Mouse (Mus musculus) adrenal gland, postnatal 14 days (tissue): ENCODE measurements around the gene Ttc28. TPM values are rescaled to one million over a fixed set of nuclear protein-coding genes. Genes with fewer than 3 reads are reported as not detected.

Experiments
- DNase-seq: peaks from one replicate; pipeline ENCODE4 v3.0.0; 2021; ENCODE audit warnings: mixed read lengths
- total RNA-seq: library from RNA; stranded (reverse); gene quantifications from 2 replicates; pipeline ENCODE4 v1.2.3, GENCODE M21; 2021

Ttc28 gene
- total RNA-seq, 1 experiment from 2014 or later = 25.5 TPM

DNA sequence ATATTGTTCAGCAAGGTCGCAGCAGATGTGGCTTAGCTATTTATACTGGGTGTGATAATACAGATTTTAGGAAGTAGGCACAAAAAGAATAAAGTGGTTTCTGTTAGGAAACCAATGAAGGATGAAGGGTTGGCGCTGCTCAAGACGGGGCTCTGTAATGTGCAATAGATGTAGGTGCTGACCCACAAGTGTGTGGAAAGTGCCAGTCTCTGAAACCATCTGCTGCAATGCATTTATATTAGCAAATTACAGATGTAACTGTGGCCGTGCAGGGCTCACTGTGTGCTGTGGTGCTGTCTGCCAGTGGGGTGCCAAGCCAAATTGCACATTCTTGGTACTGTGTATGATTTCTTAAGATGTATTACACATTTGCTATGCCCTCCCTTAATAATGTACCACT lies 81.3 kb downstream of the Ttc28 start:
- DNase-seq = no peak

DNA sequence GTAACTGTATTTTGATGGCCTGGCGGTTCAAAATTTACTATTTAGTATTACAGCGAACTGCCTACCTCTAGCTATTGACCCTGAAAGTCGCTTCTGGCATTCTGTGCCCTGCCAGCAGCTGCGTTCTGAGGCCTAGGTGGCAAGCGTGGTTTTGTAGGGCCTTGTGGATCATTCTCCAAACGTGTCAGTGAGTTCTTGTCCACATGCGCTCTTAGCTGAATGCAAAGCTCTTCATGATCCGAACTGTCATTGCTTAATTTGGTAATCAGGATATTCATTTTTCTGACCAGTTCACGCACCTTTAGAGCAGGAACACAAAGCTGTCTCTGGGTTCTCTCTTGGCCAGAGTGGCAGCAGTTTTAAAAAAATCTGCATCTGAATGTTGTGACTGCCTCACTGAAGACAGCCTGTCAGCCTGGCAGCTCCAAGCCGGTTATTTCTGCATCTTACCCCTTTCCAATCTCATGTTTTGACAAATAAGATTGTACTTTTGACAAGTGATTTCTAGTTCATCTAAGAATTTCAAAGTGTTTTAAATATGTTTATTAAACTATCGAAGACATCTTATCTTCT lies 88.0 kb downstream of the Ttc28 start:
- DNase-seq = no peak

DNA sequence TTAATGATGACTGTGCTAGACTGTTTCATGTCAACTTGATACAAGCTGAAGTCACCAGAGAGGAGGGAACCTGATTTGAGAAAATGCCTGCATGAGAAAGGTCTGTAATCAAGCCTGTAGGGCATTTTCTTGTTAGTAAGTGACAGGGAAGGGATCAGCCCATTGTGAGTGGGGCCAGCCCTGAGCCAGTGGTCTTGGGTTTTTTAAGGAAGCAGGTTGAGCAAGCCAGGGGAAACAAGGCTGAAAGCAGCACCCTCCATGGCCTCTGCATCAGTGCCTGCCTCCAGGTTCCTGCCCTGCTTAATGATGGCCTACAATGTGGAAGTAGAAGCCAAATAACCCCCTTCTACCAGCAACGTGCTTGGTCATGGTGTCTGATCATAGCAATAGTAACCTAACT lies 89.0 kb downstream of the Ttc28 start:
- no peak for DNase-seq

DNA sequence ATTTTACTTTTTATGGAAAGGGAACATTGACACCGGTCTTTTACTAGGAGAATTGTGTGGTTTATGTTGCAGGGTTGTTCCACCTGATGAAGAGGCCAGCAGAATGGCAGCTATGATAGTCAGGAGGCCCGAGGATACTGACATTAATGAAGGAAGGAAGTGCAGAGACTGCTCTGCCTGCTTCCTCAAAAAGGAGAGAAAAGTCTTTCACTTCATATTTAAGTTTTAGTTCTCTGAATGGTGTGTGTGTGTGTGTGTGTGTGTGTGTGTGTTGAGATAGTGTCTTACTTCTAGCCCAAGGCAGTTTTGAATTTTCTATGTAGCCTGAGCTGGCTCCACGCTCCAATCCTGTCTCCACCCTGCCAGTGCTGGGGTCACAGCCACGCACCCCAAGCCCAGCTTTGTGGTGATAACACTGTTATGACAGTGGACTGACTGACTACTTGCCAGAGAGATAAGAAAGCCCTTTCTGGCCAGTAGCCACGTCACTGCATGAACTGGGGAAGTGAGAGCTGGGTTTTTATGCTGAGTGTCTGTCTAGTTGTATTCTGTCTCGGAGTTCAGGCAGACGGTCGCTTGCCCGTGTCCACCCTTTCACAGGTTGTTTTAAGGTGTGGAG lies 90.7 kb downstream of the Ttc28 start:
- peak; percentile 48 for DNase-seq

DNA sequence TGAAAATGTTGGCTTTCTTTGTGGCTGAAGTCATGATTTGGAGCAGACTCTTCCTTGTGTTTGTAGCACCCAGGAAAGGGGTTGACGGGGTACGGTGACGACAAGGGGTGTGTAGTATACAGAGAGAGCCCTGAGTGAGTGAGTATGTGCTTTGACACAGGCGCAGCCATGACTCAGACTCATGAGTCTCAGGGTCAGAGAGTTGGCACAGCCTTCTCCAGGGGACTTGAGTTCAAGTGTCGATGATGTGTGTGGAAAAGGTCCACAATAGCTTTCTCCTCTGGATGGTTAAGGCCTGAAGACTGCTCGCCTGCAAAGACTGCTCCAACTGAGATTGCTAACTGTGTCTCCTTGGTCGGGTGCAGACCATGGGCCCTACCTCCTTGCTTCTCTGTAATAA lies 97.1 kb downstream of the Ttc28 start:
- no peak for DNase-seq

DNA sequence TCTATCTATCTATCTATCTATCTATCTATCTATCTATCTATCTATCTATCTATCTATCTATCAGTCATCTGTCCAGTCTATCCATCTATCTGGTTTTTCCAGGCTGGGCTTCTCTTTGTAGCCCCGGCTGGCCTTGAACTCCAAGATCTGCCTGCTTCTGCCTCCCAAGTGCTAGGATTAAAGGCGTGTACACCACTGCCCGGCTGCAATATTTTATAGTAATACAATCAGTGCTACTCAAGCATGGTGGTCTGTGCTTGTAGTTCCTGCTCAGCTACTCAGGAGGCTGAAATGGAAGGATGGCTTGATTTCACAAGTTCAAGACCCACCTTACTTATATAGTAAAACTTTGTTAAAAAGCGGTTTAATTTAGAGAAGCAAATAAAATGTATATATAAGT lies 98.2 kb downstream of the Ttc28 start:
- no peak for DNase-seq

DNA sequence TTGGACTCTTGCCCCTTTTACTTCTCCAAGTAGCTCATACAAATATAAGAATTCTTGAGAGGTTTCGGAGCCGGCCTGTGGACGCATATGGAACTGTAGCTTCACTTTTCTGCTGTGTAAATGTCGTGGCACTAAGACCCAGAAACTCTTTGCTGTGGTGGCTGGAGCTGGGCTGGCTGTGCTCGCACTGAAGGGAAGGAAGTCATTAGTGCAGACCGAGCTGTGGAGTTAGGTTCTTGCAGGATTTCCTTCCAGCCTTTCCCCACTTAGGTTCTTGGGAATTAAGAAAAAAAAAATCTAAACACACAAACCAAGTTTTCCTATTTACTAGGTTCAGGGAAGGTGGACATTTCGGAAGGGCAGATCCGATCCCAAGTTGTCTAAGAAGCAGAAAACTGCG lies 98.9 kb downstream of the Ttc28 start:
- DNase-seq = peak; percentile 86

DNA sequence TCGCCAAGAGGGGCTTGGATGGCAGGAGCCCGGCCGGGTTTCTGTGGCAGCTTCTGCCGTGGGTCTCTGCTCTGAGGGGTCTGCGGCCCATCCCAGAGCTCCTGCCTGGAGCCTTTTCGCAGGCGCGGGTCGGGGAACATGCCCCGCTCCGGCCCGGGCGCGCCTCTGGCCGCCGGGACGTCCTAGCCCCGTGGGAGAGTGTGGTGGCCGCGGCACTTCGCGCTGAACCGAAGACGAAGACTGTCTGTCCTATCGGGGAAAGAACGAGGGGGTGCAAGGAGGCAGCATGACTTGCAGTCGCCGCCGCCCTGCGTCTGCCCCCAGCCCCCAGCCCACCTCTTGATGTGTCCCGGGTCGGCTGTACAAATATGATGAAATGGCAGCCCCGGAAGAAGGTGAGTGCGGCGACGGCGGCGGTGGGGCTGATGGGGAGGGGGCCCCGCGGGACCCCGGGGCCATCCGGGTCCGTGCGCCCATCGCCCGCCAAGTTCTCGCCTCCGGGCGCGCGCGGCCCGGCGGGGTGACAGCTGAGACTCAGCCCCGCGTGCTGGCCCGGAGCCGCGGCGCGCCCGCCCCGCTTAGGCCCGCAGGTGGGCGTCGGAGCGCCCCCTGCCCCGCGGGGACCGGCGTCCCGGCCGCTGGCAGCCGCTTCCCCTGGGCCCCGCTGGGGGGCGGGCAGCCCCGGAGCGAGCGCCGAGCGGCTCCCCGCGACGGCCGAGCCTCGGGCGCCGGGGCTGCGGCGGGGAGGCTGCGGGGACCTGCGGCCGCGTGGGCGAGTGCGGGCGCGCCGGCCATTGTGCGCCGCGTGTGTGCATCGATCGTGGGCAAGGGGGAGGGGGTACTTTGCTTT lies 99.6 kb downstream of the Ttc28 start:
- peak; percentile 68 for DNase-seq

DNA sequence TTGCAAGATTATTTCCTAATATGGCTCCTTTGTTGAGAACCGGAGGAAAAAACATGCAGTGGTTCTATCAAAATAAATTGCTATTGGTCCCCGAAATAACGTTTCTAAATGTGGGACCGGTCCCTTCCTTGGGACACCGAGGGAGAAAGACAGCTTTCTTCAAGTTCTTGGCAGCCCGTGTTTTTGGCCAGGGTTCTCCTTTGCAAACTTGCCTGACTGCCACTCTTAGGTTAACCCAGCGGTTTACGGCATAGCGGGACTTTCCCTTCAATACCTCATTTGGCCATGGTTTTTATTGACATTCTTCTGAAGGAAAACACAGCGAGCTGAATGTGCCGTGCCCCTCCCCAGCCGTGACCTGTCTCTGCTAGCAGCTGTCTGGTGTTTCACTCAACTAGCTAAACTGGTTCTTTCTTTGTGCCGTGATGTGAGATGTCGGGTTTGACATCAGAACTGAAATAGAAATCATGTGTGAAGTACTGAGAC lies 100.3 kb downstream of the Ttc28 start:
- peak; percentile 55 for DNase-seq

DNA sequence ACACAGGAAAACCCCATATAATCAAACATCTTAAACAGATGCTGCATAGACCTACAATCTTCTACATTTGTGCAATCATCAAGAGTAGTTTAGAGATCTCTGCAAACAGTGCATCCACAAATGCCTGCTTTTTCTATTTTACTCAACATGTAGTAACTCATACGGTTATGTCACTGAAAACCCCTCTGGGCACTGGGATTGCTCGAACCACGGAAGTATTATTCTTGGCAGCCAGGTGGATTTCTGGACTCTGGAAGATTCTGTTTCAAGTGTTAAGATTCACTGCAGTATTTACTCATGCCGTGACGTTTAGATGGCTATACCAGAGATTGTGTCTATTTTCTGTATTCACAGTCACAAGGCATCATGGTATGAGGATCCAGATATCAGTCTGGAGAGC lies 101.0 kb downstream of the Ttc28 start:
- no peak for DNase-seq

DNA sequence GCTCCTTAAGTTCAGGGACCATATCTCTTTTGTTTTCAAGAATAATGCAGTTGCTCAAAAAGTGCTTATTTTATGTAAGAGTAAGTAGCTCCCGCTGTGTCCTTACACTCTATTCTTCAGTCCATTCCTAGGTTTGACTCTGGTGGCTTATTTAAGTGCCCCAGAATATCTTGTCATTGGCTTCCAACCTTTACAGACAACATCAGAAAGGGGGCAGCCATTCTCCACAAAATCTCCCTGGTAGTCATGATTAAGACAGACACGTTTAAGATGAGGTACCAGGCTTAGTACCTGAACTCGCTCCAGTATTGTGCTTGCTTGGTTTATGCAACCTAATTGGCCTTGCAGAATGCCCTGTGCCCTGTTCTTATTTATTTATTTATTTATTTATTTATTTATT lies 102.8 kb downstream of the Ttc28 start:
- DNase-seq = no peak

DNA sequence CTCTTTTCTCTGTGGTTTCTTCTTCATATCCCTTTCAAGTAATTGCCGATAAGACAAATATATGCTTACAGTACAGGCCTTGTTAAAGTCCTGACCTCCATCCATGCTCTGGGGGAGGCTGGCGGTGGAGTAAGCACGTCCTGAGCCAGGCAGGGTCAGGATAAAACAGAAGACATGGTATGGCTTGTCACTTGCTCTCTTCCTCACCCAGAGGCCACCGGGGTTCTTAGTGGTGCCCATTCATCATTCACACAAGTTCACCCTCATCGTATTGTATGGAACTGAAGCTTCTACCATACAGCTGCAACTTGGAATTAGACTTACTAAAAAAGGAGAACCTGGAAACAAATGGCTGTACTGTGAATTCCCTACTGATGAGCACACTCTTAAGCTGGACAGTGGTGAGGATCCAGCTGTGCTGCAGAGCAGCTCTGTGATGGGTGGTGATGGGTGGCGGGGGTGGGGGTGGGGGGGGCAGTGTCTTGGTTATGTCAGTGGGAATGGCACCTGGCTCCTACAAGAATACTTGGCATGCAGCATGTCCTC lies 104.6 kb downstream of the Ttc28 start:
- no peak for DNase-seq

DNA sequence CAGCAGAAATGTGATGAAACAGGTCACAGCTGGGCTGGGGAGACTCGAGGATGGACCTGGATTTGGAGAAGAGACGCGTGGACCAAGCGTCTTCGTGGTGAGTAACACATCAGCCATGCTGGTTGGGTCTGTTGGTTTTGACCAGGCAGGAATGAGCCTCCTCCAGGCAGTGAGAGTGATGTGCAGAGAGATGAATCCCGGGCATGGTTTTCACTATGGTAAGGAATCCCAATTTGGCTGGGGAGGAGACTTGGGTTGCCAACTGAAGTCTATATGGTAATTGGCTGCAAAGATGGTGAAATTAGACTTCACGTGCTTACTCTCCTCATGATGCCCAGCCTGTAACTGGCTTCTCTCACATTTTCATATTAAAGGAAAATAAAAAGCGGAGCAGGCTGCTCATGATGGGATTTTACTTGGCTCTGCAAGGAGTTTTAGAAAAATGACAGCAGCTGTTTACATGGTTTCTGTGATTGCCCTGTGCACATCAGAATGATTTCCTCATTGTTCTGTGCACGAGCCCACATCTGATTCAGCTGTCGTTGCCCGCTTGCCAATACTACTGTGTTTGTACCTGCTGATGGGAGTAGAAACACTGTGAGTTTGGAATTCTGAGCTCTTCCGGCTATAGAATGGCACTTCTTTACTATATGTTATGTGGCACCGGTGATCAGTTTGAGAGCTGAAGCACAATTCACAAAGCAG lies 117.4 kb downstream of the Ttc28 start:
- DNase-seq = no peak

DNA sequence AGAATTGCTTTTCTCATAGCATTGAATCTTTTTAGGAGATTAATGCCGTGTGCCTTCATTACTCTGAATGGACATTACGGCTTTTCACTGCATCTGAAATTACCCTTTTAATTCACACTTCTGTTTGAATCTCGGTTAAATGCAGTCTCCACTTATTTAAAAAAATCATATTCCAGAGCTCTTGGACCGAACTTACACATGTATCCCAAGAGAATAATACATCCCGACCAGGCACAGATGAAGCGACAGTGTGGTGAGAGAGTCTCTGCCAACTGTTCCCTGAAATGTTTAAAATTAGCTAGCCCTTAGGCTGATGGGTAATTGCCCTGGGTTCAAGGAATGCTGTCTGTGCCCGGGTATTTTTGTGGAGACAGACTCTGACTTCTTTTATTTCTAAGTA lies 118.1 kb downstream of the Ttc28 start:
- no peak for DNase-seq

DNA sequence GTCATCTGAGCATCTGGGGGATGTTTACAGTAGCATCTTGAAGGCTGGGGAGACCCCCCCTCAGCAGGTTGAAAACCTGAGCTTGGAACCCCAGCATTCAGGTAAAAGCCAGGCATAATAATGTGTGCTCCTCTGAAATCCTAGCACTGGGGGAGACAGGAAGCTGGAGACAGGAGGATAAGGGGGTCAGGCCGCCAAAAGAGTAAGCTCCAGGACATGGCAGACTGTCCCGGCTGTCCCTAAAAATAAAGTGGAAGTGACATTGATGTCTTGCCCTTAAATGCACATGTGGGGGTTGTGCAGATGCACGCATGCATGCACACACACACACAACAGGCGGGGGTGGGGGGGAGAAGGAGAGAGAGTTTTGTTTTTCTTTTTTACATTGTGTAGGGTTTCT lies 118.7 kb downstream of the Ttc28 start:
- DNase-seq = no peak

DNA sequence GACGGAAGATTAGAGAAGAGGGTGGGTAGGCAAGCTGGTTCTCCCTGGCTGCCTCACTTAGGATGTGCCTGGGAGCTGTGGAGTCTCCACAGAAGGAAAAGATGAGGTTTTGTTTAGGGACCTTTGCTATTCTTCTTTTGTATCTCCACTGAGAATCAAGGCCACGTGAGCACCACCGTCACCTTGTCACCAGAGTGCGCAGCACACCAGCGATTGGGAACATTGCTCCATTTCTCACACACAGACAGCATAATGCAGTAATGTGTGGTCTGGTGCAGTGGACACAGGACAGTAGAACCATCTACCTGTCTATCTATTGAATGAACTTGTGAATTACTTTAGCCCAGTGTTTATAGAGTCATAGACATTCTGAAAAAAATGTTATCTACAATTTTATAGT lies 121.3 kb downstream of the Ttc28 start:
- no peak for DNase-seq

DNA sequence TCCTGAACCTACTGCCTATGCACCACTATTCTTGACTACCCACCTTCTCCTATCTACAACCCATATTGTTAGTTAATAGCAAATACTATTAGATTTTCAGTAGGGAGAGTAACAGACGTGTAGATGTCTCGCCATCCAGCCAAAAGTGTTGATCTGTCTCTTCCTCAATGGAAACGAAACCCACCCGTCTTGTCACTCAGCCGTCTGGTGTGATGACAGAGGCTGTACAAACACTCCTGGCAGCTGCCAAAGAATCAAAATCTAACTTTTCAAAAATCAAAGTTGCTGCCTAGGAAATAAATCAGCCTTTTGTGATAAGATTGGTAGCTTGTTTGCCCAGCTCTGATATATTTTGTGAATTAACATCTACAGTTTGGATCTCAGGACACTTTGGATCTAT lies 123.6 kb downstream of the Ttc28 start:
- DNase-seq = no peak

DNA sequence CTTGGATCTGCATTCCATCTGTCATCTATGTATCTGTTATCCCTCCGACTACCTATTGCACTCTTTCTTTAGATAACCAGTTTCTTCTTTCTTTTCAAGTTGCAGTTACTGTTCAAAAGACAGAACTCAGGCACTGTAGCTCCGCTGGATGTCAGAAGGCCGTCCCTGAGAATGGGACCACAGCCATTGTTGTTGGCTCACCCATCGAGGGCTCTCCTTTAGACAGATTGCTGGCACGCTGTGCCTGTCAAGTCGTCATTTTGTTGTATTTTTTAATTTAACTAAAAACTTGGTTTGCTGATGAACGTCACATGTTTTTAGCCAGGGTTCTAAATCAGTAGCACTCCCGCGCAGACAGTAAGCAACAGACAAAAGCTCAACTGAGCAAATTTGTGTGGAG lies 124.1 kb downstream of the Ttc28 start:
- no peak for DNase-seq

DNA sequence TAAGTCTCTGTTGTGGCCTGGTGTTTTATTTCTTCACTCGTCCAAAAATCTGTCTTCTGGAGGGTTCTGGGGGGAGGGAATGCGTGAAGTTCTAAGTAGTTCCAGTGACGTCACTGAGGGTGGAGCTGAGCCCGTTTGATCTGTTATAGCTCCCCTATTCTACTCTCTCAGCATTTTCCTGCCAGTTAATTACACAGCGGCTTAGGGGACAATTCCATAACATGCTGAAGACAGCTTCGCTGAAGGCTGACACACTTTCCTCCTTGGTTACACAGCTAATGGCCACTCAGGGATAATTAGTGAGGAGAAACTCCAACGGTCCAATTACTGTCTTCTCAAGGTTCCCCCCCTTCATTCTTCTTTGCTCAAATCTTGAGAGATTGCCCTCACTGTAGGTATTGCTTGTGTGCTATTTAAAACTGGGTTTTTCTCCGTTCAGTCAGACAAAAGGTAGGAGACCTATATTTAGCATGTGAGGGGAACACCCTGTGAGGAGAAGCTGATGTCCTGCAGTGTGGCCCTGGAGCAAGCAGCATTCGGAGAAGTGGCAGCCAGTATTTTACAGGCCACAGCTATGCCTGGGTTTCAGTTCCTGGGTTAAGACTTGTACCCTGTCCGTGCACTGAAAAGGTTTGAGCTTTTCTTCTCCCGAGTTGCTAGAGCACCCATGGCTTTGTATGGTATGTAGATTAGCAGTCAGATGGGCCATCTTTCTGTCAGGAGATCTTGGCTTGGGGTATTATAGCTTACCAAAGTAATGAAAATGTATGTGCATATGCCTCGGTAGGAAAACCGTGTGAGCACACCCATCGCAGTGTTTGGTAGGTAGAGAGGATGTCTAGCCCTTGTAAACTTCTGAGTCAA lies 126.9 kb downstream of the Ttc28 start:
- DNase-seq = no peak

DNA sequence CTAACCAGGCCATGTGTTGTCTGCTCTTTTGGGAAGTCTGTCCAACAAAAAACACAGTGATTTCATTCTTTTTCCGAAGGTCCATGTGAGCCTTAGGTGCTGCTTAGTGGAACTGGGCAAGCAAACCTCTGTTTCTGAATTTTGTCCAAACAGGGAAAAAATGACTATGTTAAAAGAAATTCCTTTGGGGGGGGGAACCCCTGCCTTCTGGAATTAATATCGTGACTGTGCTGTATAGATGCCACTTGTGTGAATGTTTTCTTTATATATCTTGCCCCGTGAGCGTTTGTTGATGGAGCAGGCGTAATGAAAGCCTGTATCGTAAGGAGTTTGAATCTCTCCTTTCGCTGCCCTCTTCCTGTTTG lies 127.5 kb downstream of the Ttc28 start:
- no peak for DNase-seq

DNA sequence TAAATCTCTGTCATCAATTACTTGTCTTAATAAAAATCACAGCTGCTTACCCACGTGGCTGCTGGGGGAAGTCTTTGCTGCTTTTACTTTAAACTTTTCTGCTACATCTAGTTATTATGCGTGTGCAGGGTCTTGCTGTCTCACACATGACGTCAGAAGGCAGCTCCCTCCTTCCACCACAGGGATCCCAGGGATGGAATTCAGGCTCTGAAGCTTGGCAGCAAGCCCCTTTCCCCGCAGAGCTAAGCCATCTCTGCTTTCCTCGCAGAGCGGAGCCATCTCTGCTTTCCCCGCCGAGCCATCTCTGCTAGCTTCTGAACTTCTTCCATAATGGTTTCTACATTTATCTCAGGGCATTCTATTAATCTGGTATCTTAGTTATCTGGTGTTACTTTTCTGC lies 128.3 kb downstream of the Ttc28 start:
- DNase-seq = no peak

DNA sequence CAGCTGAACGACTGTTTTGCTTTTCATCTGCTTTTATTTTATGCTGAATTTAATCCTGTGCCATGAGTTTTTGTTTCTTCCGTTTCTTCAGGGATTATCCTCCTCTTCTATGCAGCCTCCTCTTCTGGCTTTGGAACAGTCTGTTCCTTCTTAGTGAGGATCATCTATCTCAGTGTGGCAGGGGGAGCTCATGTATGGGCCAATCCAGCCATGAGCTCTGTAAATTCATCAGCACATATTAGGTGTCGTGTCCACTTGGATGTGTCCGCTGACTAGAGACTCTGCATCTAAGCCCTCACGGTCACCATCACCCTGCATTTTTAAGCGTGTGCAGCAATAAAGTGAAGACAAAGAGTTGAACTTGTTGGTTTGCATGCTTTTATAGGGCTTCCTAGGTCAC lies 128.8 kb downstream of the Ttc28 start:
- no peak for DNase-seq
